Mouse (Mus musculus) embryonic facial prominence, embryonic 13.5 days (tissue): Measurements from ENCODE around the gene Doc2b. TPM values are rescaled to one million over a fixed set of nuclear protein-coding genes. Genes with fewer than 3 reads are reported as not detected.
"Not testable (repeated sequence)": the region's sequence is repeated elsewhere in the genome, so short reads cannot be mapped to it uniquely, and the experiment has no call there.

ENCODE experiments used
- ATAC-seq: fragments of 200-750 bp; cut with Nextera tagmentation; 2 replicates; pipeline ENCODE4 v1.8.0; 2017; ENCODE audit warnings: low read depth; ENCODE audit not compliant: insufficient number of reproducible peaks, insufficient read depth, low FRiP score, low TSS enrichment
- H3K27ac ChIP-seq: fragments of 300-500 bp; sonication (generic); 2 replicates; pipeline ENCODE4 v1.5.1; 2015; ENCODE audit warnings: moderate library complexity, mild to moderate bottlenecking, inconsistent platforms
- H3K27me3 ChIP-seq: fragments of 300-500 bp; sonication (generic); 2 replicates; pipeline ENCODE4 v1.6.1; 2015; ENCODE audit warnings: mild to moderate bottlenecking, inconsistent platforms
- H3K36me3 ChIP-seq: fragments of 300-500 bp; sonication (generic); 2 replicates; pipeline ENCODE4 v1.6.1; 2015; ENCODE audit warnings: mild to moderate bottlenecking, inconsistent platforms
- H3K4me1 ChIP-seq: fragments of 300-500 bp; sonication (generic); 2 replicates; pipeline ENCODE4 v1.6.1; 2015; ENCODE audit warnings: inconsistent platforms
- H3K4me2 ChIP-seq: fragments of 300-500 bp; sonication (generic); 2 replicates; pipeline ENCODE4 v1.6.1; 2015; ENCODE audit warnings: moderate library complexity, mild to moderate bottlenecking, inconsistent platforms
- H3K4me3 ChIP-seq: fragments of 300-500 bp; sonication (generic); 2 replicates; pipeline ENCODE4 v1.5.1; 2015; ENCODE audit warnings: mild to moderate bottlenecking, inconsistent platforms
- H3K9ac ChIP-seq: fragments of 300-500 bp; sonication (generic); 2 replicates; pipeline ENCODE4 v1.6.1; 2015; ENCODE audit warnings: mild to moderate bottlenecking, inconsistent platforms
- H3K9me3 ChIP-seq: fragments of 300-500 bp; sonication (generic); 2 replicates; pipeline ENCODE4 v1.6.1; 2016; ENCODE audit warnings: inconsistent platforms
- WGBS: fragments of 180-500 bp; shearing (Covaris S2); methylation state at CpG from one replicate; pipeline ENCODE4 v1.1.7; 2015; ENCODE audit warnings: mixed read lengths; 5-methylcytosine and 5-hydroxymethylcytosine counted together
- polyA plus RNA-seq: library from polyadenylated mRNA; unstranded; fragments of >200 nt; fragmentation: Nextera tagmentation; extraction: Ambion mirVana; gene quantifications from 2 replicates; pipeline ENCODE4 v1.2.1, GENCODE M21; 2015

The Doc2b gene
- polyA plus RNA-seq, 1 experiment from 2014 or later: 2.5 TPM

DNA sequence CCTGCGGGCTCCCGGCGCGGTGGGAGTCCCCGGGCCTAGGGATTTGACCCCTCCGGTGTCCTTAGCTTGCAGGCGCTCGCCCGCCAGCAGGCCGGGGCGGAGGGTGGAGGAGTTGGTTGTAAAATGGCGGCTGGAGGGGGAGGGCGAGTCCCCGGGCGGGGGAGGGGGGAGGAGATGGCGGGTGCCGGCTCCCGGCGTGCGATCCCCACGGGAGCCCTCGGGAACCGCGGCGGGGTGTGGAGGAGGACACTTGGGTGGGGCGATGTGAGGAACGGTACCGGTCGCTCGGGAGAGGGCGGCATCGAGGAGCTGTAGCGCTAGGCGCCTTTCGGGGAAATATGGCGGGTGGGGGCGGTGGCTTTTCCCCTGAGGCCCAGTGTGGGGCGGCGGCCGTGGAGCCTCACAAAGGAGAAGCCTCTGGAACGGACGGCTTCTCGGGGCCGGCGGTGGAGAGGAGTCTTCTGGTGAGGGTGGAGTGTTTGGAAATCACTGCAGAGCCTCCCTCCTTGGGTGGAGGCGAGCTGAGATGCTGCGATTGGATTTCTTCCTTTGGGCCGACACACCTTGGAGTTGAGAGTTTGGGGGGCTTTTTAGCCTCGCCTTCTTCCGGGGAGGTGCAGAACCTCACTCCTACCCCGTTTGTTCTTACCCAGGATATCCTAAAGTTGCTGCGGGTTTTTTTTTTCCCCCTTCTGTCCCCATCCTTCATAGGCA is 62.5 kb downstream of the Doc2b start:
- H3K4me3 ChIP-seq: peak overlapping the region; percentile 68

DNA sequence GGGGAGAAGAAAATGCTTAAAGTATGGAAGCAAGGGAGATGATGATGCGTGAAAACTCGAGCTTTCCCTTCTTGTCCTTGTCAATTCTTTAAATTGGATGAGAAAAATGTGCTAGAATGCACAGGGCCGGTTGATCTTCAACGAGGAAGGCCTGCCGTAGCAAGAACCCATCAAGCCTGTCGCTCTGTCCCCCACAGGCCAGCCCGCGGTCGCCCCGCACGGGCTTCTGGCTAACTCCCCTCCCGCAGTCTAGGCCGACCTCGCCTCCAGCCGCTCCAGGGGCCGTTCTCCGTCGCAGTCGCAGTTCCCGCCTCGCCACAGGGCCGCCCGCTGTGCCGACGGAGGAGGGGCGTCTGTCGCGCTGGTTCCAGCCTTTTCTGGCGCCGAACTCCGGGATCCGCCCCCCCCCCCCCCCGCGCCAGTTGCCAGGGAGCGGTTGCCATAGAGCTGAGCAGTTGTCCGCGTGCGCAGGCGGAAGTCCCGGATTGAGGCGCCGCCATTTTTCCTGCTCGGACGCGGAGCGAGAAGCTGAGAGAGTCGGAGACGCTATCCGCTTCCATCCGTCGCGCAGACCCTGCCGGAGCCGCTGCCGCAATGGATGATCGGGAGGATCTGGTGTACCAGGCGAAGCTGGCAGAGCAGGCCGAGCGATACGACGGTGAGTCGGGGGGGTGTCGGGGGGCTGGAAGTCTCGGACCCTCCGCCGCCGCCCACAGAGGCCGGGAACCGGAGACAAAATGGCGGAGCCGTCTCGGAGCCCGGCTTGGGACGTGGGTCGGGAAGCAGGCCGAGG is 63.2 kb downstream of the Doc2b start, which contains the start of gene Ywhae:
Gene Ywhae, plus strand, starts transcription at position 436 of the 793 bp plus-strand sequence.
- H3K4me3 ChIP-seq: peak within 1 kb of the TSS; percentile 68
- peak within 1 kb of the TSS; percentile 81 for H3K4me2 ChIP-seq
- H3K27ac ChIP-seq: peak within 1 kb of the TSS; percentile 98
- peaks cover 40% of the 10 kb centered on the region for H3K4me1 ChIP-seq
- ATAC-seq: peak; percentile 91
- WGBS: 1% methylated on average over 72 of the region's 76 CpGs
- H3K9me3 ChIP-seq: no peaks in the 10 kb centered on the region
- no peaks in the 10 kb centered on the region; the same call in 1 of the 2 replicates for H3K36me3 ChIP-seq
- H3K9ac ChIP-seq: peak within 1 kb of the TSS; percentile 96
- H3K27me3 ChIP-seq: peaks cover 4% of the 10 kb centered on the region; the same call in 1 of the 2 replicates

More for the DNA sequence above, 62.5 kb downstream of the Doc2b start:
- WGBS: under 1% methylated on average over 52 of the region's 52 CpGs
- peak; percentile 70 for ATAC-seq
- Histone ChIP-seq H3K9me3 (no peaks in the 10 kb centered on the region), H3K27ac (peak overlapping the region; percentile 98), H3K4me1 (peaks cover 40% of the 10 kb centered on the region), H3K4me2 (peak overlapping the region; percentile 81), H3K27me3 (peaks cover 4% of the 10 kb centered on the region; the same call in 1 of the 2 replicates), H3K36me3 (peaks cover 7% of the 10 kb centered on the region), H3K9ac (peak overlapping the region; percentile 96)

DNA sequence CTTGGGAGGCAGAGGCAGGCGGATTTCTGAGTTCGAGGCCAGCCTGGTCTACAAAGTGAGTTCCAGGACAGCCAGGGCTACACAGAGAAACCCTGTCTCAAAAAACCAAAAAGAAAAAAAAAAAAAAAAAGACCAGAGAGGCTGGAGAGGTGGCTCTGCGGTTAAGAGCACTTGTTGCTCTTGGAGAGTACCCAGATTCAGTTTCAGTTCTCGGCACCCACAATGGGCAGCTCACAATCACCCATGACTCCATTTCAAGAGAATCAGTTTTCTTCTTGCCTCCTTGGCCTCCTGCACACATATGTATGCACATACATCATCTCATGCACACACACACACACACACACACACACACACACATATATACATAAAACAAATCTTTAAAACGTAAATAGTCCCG is 68.2 kb downstream of the Doc2b start:
- H3K4me1 ChIP-seq: peaks cover 14% of the 10 kb centered on the region
- 86% methylated on average over 6 of the region's 6 CpGs for WGBS
- not testable (repeated sequence) for H3K4me3 ChIP-seq, H3K4me2 ChIP-seq, H3K9me3 ChIP-seq, H3K9ac ChIP-seq, H3K36me3 ChIP-seq, H3K27me3 ChIP-seq, H3K27ac ChIP-seq, ATAC-seq

DNA sequence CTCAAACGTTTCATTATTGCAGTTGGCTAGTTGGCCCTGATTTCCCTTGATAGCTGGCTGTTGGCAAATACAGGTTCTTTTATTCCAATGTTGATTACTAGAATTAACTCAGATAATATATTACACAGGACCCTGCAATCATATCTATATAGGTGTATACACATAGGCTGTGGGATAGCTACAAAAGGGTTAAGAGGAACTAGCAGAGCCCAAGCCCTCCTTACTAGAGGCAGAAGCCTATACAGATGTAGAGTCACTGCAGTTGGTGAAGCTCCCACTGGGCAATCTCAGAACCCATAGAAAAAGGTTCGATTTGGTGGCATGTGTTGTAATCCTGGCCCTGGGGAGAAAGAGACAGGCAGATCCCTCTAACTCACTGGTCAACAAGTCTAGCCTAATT is 68.7 kb downstream of the Doc2b start:
- no peak for ATAC-seq

DNA sequence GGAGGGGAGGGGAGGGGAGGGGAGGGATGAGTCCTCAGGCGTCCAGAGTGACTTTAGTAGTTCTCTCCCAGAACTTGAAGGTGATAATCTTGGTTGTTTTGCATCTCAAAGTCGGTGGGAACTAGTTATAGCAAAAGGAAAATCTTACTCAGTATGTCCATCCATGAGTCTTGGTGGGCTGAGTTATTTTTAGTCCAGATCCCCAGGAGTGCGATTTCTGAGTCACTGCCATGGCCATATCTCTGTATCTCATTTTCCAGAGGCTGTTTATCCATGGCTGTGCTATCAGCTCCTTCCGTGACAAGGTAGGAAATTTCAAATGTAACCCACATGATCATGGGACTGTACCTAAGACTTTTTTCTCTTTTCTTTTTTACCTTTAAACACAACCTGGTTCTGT is 73.5 kb downstream of the Doc2b start:
- ATAC-seq: no peak
- Histone ChIP-seq H3K9me3 (peaks cover 8% of the 10 kb centered on the region), H3K4me1 (no peaks in the 10 kb centered on the region), H3K27ac (no peak overlapping the region), H3K27me3 (no peaks in the 10 kb centered on the region), H3K4me3 (no peak overlapping the region), H3K4me2 (no peak overlapping the region), H3K36me3 (no peaks in the 10 kb centered on the region), H3K9ac (no peak overlapping the region)
- 50% methylated on average over 4 of the region's 4 CpGs for WGBS

More for the DNA sequence above, 68.7 kb downstream of the Doc2b start:
- H3K9me3 ChIP-seq: no peaks in the 10 kb centered on the region
- no peak overlapping the region for H3K9ac ChIP-seq
- no peaks in the 10 kb centered on the region for H3K36me3 ChIP-seq
- WGBS: 73% methylated on average over 2 of the region's 2 CpGs
- H3K27ac ChIP-seq: no peak overlapping the region
- peaks cover 4% of the 10 kb centered on the region; the same call in 1 of the 2 replicates for H3K27me3 ChIP-seq
- no peak overlapping the region for H3K4me3 ChIP-seq
- no peak overlapping the region for H3K4me2 ChIP-seq
- H3K4me1 ChIP-seq: peaks cover 10% of the 10 kb centered on the region

Other genes with a start within 250 kb of the Doc2b start
- 66.2 and 74.4 TPM in 2 replicates for gene Pitpna, start 208.0 kb downstream of the Doc2b start, polyA plus RNA-seq
- gene Inpp5k, start 165.1 kb downstream of the Doc2b start, polyA plus RNA-seq: 23.2 and 26.2 TPM in 2 replicates
- 38.3 and 43.8 TPM in 2 replicates for gene Myo1c, start 145.5 kb downstream of the Doc2b start, polyA plus RNA-seq
- gene Crk, start 116.8 kb downstream of the Doc2b start, polyA plus RNA-seq: 123 and 136 TPM in 2 replicates
- gene Ywhae, start 63.2 kb downstream of the Doc2b start, polyA plus RNA-seq: 959 and 992 TPM in 2 replicates
- gene Rph3al, start 142.4 kb upstream of the Doc2b start, polyA plus RNA-seq: 2.6 and 3.2 TPM in 2 replicates
- gene 1700016K19Rik, start 203.9 kb upstream of the Doc2b start, polyA plus RNA-seq: 0.76 and 0.88 TPM in 2 replicates
- 54.0 and 55.8 TPM in 2 replicates for gene Rflnb, start 231.7 kb upstream of the Doc2b start, polyA plus RNA-seq